Mouse (Mus musculus): ENCODE results near the gene Myf5. TPM values are rescaled to one million over a fixed set of nuclear protein-coding genes. Genes with fewer than 3 reads are reported as not detected.
A peak's percentile ranks its signal among the peaks of the same experiment; 100 is the strongest.

Gene Myf5
- polyA plus RNA-seq, 1 experiment from 2014 or later = 0.06 TPM

GRCm38 (mm10) chr10:107494568-107494967 lies 8.6 kb upstream of the Myf5 start, which contains the start of gene Myf6:
Gene Myf6 (minus strand): TSS chr10:107494737.
- Histone ChIP-seq H3K9ac (ENCODE audit: low read depth, low read length) (no peak within 1 kb of the TSS), H3K36me3 (ENCODE audit: control insufficient read depth, insufficient read depth, low read length) (no peaks in the 10 kb centered on the region), H3K9me3 (ENCODE audit: control insufficient read depth, low read length) (no peaks in the 10 kb centered on the region), H3K27ac (ENCODE audit: low read length) (no peak within 1 kb of the TSS), H3K4me2 (ENCODE audit: low read depth, low read length) (peak within 1 kb of the TSS; percentile 53), H3K4me1 (ENCODE audit: control insufficient read depth, insufficient read depth, low read length) (no peaks in the 10 kb centered on the region; the same call in 1 of the 2 replicates), H3K27me3 (replicated peaks; ENCODE audit: control insufficient read depth, insufficient read depth, low read length) (no peaks in the 10 kb centered on the region), H3K4me3 (ENCODE audit: low read length) (no peak within 1 kb of the TSS)
- no peak for ATAC-seq
- WGBS = 92% methylated on average over 6 of the region's 6 CpGs

DNA sequence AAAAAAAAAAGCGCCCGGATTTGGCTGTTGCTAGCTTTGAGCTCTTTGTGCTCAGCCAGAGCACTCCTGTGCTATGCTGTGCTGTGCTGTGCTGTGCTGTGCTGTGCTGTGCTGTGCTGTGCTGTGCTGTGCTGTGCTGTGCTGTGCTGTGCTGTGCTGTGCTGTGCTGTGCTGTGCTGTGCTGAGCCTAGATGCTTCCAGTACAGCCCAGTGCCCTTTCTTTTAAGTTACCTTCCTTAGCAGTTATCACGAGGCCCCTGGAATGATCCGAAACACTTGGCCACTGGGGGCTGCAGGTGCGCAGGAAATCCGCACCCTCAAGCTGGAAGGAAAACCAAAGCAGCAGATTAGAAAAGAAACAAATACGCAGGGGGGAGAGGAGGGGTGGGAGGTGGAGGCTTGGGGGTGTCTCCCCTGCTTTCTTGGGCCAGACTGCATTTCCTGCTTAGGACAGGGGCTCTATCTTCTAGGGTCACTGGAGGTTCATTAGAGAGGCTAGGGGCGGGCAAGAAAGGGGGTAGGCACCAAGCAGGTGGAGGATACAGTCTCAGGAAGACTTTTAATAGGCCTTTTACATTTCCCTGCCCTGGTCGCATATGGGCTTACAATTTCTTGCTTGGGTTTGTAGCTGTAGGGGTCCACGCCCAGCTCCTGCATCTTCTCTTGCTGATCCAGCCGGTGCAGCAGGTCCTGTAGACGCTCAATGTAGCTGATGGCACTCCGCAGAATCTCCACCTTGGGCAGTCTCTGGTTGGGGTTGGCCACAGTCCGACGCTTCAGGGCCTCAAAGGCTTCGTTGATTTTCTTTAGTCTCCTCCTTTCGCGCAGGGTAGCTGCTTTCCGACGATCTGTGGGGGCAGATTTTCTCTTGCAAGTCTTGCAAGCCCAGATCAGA lies 7.9 kb upstream of the Myf5 start:
- Histone ChIP-seq H3K4me1 (ENCODE audit: control insufficient read depth, insufficient read depth, low read length) (no peaks in the 10 kb centered on the region; the same call in 1 of the 2 replicates), H3K27me3 (replicated peaks; ENCODE audit: control insufficient read depth, insufficient read depth, low read length) (no peaks in the 10 kb centered on the region), H3K4me3 (ENCODE audit: low read length) (peak overlapping the region; percentile 33), H3K27ac (ENCODE audit: low read length) (no peak overlapping the region), H3K9ac (ENCODE audit: low read depth, low read length) (0 out of 2 replicates have a peak overlapping the region, but pooled peaks have one; percentile 14), H3K4me2 (ENCODE audit: low read depth, low read length) (peak overlapping the region; percentile 53), H3K36me3 (ENCODE audit: control insufficient read depth, insufficient read depth, low read length) (no peaks in the 10 kb centered on the region), H3K9me3 (ENCODE audit: control insufficient read depth, low read length) (no peaks in the 10 kb centered on the region)
- WGBS = 53% methylated on average over 20 of the region's 20 CpGs
- ATAC-seq = peak; percentile 50

DNA sequence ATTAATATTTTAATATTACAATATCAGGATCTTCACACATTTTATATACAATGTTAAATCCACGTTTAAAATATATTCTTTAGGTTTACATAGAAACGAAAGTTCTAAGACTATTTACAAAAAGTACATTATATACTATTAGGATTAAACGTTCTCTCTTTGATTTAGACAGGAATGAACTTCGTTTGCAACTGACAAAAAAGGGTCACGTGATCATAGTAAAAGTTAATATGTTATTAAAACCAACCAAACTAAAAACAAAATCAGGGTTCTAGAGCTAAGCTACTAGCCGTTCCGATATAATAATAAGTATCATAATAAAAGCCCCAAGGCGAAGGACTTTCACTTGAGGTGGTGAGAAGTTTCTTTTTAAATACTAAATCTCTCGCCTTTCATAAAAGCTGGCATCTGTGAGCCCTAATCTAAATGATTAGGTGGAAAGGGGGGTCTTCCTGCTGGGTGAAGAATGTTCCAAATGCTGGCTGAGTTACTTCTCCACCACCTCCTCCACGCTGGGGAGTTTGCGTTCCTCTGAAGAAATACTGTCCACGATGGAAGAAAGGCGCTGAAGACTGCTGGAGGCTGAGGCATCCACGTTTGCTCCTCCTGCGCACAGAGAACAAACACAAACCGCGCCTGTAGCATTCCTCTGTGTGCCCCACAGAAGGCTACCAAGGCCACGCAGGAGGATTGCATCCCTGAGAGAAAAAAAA lies 7.1 kb upstream of the Myf5 start:
- 0 out of 2 replicates have a peak overlapping the region, but pooled peaks have one; percentile 14 for H3K9ac ChIP-seq (ENCODE audit: low read depth, low read length)
- H3K36me3 ChIP-seq (ENCODE audit: control insufficient read depth, insufficient read depth, low read length) = no peaks in the 10 kb centered on the region
- H3K9me3 ChIP-seq (ENCODE audit: control insufficient read depth, low read length) = no peaks in the 10 kb centered on the region
- 32% methylated on average over 18 of the region's 18 CpGs for WGBS
- H3K27me3 ChIP-seq (replicated peaks; ENCODE audit: control insufficient read depth, insufficient read depth, low read length) = no peaks in the 10 kb centered on the region
- H3K4me3 ChIP-seq (ENCODE audit: low read length) = peak overlapping the region; percentile 33
- no peaks in the 10 kb centered on the region; the same call in 1 of the 2 replicates for H3K4me1 ChIP-seq (ENCODE audit: control insufficient read depth, insufficient read depth, low read length)
- peak overlapping the region; percentile 53 for H3K4me2 ChIP-seq (ENCODE audit: low read depth, low read length)
- H3K27ac ChIP-seq (ENCODE audit: low read length) = no peak overlapping the region
- ATAC-seq = peak; percentile 33; the same call in 1 of the 2 replicates

DNA sequence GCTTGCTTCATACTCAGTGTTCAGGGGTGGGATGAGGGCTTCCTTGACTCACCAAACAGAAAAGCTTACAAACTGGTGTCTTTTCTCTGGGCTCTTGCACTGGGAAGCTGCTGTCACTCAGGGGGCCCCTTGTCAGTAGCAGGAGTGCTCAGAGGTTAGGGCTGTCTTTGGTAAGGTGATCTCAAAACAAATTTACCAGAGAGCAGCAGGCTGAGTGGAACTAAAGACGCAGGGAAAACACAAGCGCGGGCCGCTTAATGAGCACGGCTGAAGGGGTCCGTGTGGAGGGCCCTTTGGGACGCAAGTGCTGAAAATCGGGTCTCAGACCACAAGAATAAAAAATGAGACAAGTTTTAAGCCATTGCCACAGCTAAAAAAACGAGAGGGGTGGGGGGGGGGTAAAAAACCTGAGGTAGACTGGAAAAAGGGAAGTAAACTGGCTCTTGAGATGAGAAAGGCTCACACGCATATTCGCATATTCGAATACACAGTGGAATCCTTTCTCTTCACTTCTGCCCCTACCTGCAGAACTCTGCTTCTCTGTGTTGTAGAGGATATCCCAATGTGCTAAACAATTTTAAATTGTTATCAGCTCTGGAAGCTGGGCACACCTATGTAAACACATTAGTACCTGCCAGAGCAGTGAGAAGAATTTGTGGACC lies 2.9 kb upstream of the Myf5 start:
- Histone ChIP-seq H3K27ac (ENCODE audit: low read length) (no peak overlapping the region), H3K36me3 (ENCODE audit: control insufficient read depth, insufficient read depth, low read length) (no peaks in the 10 kb centered on the region), H3K4me3 (ENCODE audit: low read length) (no peak overlapping the region), H3K9ac (ENCODE audit: low read depth, low read length) (no peak overlapping the region), H3K4me1 (ENCODE audit: control insufficient read depth, insufficient read depth, low read length) (no peaks in the 10 kb centered on the region; the same call in 1 of the 2 replicates), H3K4me2 (ENCODE audit: low read depth, low read length) (no peak overlapping the region), H3K9me3 (ENCODE audit: control insufficient read depth, low read length) (no peaks in the 10 kb centered on the region), H3K27me3 (replicated peaks; ENCODE audit: control insufficient read depth, insufficient read depth, low read length) (no peaks in the 10 kb centered on the region)
- no peak for ATAC-seq
- 38% methylated on average over 12 of the region's 12 CpGs for WGBS

- H3K9ac ChIP-seq (ENCODE audit: low read depth, low read length) = no peak overlapping the region
- H3K27ac ChIP-seq (ENCODE audit: low read length) = no peak overlapping the region
- no peaks in the 10 kb centered on the region for H3K9me3 ChIP-seq (ENCODE audit: control insufficient read depth, low read length)
- no peak for ATAC-seq
- H3K27me3 ChIP-seq (replicated peaks; ENCODE audit: control insufficient read depth, insufficient read depth, low read length) = no peaks in the 10 kb centered on the region
- no peak overlapping the region for H3K4me3 ChIP-seq (ENCODE audit: low read length)
- H3K4me1 ChIP-seq (ENCODE audit: control insufficient read depth, insufficient read depth, low read length) = no peaks in the 10 kb centered on the region
- no peaks in the 10 kb centered on the region for H3K36me3 ChIP-seq (ENCODE audit: control insufficient read depth, insufficient read depth, low read length)
- H3K4me2 ChIP-seq (ENCODE audit: low read depth, low read length) = no peak overlapping the region
- WGBS = 53% methylated on average over 12 of the region's 12 CpGs
Observed at GRCm38 (mm10) chr10:107486770-107487169, 836 bp upstream of the Myf5 start.

DNA sequence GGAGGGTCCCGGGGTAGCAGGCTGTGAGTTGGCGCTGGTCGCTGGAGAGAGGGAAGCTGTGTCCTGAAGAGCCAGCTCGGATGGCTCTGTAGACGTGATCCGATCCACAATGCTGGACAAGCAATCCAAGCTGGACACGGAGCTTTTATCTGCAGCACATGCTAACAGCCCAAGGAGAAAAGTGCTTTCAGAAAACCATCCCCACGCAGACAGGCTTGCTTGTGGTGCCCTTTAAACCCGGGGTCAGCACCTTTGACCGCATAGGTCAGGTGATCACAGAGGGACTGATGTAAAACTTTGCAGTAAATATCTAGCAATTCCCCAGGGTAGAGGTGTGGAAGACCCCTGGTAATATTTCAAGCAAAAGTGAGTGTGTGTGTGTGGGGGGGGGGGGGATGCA lies 1.9 kb downstream of the Myf5 start:
- ATAC-seq = no peak
- Histone ChIP-seq H3K4me1 (ENCODE audit: control insufficient read depth, insufficient read depth, low read length) (no peaks in the 10 kb centered on the region), H3K36me3 (ENCODE audit: control insufficient read depth, insufficient read depth, low read length) (no peaks in the 10 kb centered on the region), H3K4me3 (ENCODE audit: low read length) (no peak overlapping the region), H3K9me3 (ENCODE audit: control insufficient read depth, low read length) (no peaks in the 10 kb centered on the region), H3K4me2 (ENCODE audit: low read depth, low read length) (no peak overlapping the region), H3K9ac (ENCODE audit: low read depth, low read length) (no peak overlapping the region), H3K27ac (ENCODE audit: low read length) (no peak overlapping the region), H3K27me3 (replicated peaks; ENCODE audit: control insufficient read depth, insufficient read depth, low read length) (no peaks in the 10 kb centered on the region)
- 60% methylated on average over 10 of the region's 10 CpGs for WGBS

- H3K4me3 ChIP-seq (ENCODE audit: low read length) = no peak overlapping the region
- no peak overlapping the region for H3K27ac ChIP-seq (ENCODE audit: low read length)
- no peaks in the 10 kb centered on the region for H3K36me3 ChIP-seq (ENCODE audit: control insufficient read depth, insufficient read depth, low read length)
- H3K4me1 ChIP-seq (ENCODE audit: control insufficient read depth, insufficient read depth, low read length) = no peaks in the 10 kb centered on the region
- H3K9ac ChIP-seq (ENCODE audit: low read depth, low read length) = no peak overlapping the region
- H3K9me3 ChIP-seq (ENCODE audit: control insufficient read depth, low read length) = no peaks in the 10 kb centered on the region
- ATAC-seq = no peak
- WGBS = 45% methylated on average over 2 of the region's 2 CpGs
- no peak overlapping the region for H3K4me2 ChIP-seq (ENCODE audit: low read depth, low read length)
- no peaks in the 10 kb centered on the region for H3K27me3 ChIP-seq (replicated peaks; ENCODE audit: control insufficient read depth, insufficient read depth, low read length)
Observed at GRCm38 (mm10) chr10:107473497-107473896, 12.4 kb downstream of the Myf5 start.

GRCm38 (mm10) chr10:107471712-107472111 lies 14.2 kb downstream of the Myf5 start:
- no peak overlapping the region for H3K27ac ChIP-seq (ENCODE audit: low read length)
- H3K36me3 ChIP-seq (ENCODE audit: control insufficient read depth, insufficient read depth, low read length) = no peaks in the 10 kb centered on the region
- no peak overlapping the region for H3K4me3 ChIP-seq (ENCODE audit: low read length)
- no peak overlapping the region for H3K4me2 ChIP-seq (ENCODE audit: low read depth, low read length)
- no peak overlapping the region for H3K9ac ChIP-seq (ENCODE audit: low read depth, low read length)
- no peaks in the 10 kb centered on the region for H3K27me3 ChIP-seq (replicated peaks; ENCODE audit: control insufficient read depth, insufficient read depth, low read length)
- no peak for ATAC-seq
- 77% methylated on average over 5 of the region's 5 CpGs for WGBS
- no peaks in the 10 kb centered on the region for H3K9me3 ChIP-seq (ENCODE audit: control insufficient read depth, low read length)
- no peaks in the 10 kb centered on the region for H3K4me1 ChIP-seq (ENCODE audit: control insufficient read depth, insufficient read depth, low read length)

DNA sequence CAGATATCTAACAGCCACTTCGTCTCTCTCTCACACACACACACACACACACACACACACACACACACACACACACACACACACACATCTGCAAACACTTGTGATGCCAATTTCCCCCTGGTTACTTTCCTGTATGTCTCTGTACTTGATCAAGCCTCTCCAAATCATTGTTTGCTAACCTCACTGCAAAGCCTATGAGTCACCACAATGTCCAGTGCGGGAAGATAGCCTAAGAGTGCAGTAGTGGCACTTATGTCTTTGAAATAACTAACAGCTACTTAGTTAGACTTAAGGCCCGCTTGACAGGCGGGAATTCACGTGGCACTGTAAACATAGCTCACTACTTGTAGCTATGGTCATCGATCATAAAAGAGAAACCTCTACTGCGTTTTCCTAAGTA lies 18.1 kb downstream of the Myf5 start:
- Histone ChIP-seq H3K4me1 (ENCODE audit: control insufficient read depth, insufficient read depth, low read length) (no peaks in the 10 kb centered on the region), H3K36me3 (ENCODE audit: control insufficient read depth, insufficient read depth, low read length) (no peaks in the 10 kb centered on the region), H3K9ac (ENCODE audit: low read depth, low read length) (no peak overlapping the region), H3K4me3 (ENCODE audit: low read length) (no peak overlapping the region), H3K4me2 (ENCODE audit: low read depth, low read length) (no peak overlapping the region), H3K9me3 (ENCODE audit: control insufficient read depth, low read length) (no peaks in the 10 kb centered on the region), H3K27me3 (replicated peaks; ENCODE audit: control insufficient read depth, insufficient read depth, low read length) (no peaks in the 10 kb centered on the region), H3K27ac (ENCODE audit: low read length) (no peak overlapping the region)
- no peak for ATAC-seq
- 63% methylated on average over 7 of the region's 7 CpGs for WGBS
